Comparison of ENCODE assay signal across 22 mouse cellular contexts in genomic region chr14:85918894-85919293, GRCm38 (mm10).
"Had no signal": no experiment of that assay in that cellular context is flagged by ENCODE, and none has a peak within 500 bp of the region (broad histone marks: within the 10 kb centered on the region; RNA-seq: fewer than 3 reads in every experiment).

No protein-coding gene starts in this region.

- H3K4me2 ChIP-seq: limb, embryonic 13.5 days; liver, embryonic 12.5 days; liver, embryonic 15.5 days; lung, embryonic 15.5 days; neural tube, embryonic 12.5 days; neural tube, embryonic 15.5 days had no signal

- H3K9me3 ChIP-seq: limb, embryonic 10.5 days; limb, embryonic 13.5 days; liver, embryonic 12.5 days; lung, embryonic 15.5 days; midbrain, embryonic 10.5 days; neural tube, embryonic 12.5 days; neural tube, embryonic 15.5 days had no signal

- H3K9ac ChIP-seq: limb, embryonic 13.5 days; liver, embryonic 12.5 days; liver, embryonic 15.5 days; lung, embryonic 15.5 days; neural tube, embryonic 12.5 days; neural tube, embryonic 15.5 days had no signal

- DNase-seq: kidney, adult 2 months; kidney, postnatal 25 days; layer of hippocampus, adult 9-11 months; liver; lung, adult 18-20 months; right cerebral cortex, adult 18-20 months; right cerebral cortex, postnatal 25 days; thymus, adult 18-20 months; thymus, postnatal 14 days; thymus, postnatal 4 days had no signal

- ATAC-seq: intestine, postnatal 0 days; liver, embryonic 12.5 days had no signal

- H3K4me3 ChIP-seq: layer of hippocampus, adult 2 months; limb, embryonic 10.5 days; limb, embryonic 13.5 days; liver, embryonic 12.5 days; liver, embryonic 15.5 days; lung, embryonic 15.5 days; midbrain, embryonic 10.5 days; neural tube, embryonic 12.5 days; neural tube, embryonic 15.5 days had no signal

- H3K4me1 ChIP-seq: limb, embryonic 10.5 days; limb, embryonic 13.5 days; liver, embryonic 12.5 days; liver, embryonic 15.5 days; lung, embryonic 15.5 days; neural tube, embryonic 12.5 days; neural tube, embryonic 15.5 days had no signal

- H3K27me3 ChIP-seq: limb, embryonic 13.5 days; liver, embryonic 12.5 days; liver, embryonic 15.5 days; lung, embryonic 15.5 days; neural tube, embryonic 12.5 days; neural tube, embryonic 15.5 days had no signal

- H3K27ac ChIP-seq: kidney, postnatal 0 days; layer of hippocampus, adult 2 months; limb, embryonic 10.5 days; limb, embryonic 13.5 days; liver, embryonic 12.5 days; liver, embryonic 15.5 days; lung, embryonic 15.5 days; macrophage; midbrain, embryonic 10.5 days; neural tube, embryonic 12.5 days; neural tube, embryonic 15.5 days had no signal

- H3K36me3 ChIP-seq: limb, embryonic 10.5 days; limb, embryonic 13.5 days; liver, embryonic 12.5 days; liver, embryonic 15.5 days; lung, embryonic 15.5 days; midbrain, embryonic 10.5 days; neural tube, embryonic 12.5 days; neural tube, embryonic 15.5 days had no signal
